Mouse (Mus musculus) kidney, adult 11 months (tissue): Measurements from ENCODE around the gene Gm10477.
"Not testable (repeated sequence)": the region's sequence is repeated elsewhere in the genome, so short reads cannot be mapped to it uniquely, and the experiment has no call there.

ENCODE experiments used
- DNase-seq: peaks from one replicate; pipeline ENCODE4 v3.0.0; 2022

Gm10477 gene

DNA sequence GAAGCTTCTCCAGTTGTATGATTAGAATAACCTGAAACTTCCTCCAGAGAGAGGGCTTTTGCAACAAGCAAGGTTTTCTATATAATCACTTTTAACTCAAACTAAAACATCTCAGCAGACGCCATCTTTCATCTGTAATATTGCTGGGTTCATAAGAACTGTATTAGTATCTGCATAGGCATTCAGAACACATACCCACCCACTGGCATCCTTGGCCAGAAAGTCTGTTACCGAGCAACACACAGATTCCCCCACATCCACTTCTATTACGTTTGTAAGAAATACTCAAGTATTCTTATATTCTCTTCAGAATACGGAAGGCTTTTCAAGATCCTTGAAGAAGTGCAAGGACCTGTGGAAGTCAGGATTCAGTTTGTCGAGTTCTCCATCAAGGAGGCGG lies at the start of gene Gm10477:
Gene Gm10477 (plus strand): TSS at position 301 of the 400 bp plus-strand sequence.
- not testable (repeated sequence) for DNase-seq

DNA sequence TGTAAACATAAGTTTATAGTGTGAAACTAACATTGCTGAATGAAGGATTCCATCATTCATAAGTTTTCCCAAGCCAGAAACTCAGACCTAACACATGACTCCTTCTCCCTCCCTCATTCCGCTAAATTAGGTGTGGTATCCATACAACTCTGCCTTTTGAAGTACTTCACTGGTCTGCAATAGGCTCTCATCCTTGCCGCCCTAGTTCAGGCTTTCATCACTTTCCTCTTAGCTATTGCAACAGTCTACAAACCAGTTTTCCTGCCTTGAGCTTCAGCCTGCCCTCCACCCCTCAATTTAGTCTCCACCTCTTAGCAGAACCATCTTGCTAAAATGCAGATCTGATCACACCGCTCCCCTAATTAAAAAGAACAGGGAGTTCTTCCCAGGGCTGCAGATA lies 47.0 kb upstream of the Gm10477 start:
- DNase-seq: no peak

DNA sequence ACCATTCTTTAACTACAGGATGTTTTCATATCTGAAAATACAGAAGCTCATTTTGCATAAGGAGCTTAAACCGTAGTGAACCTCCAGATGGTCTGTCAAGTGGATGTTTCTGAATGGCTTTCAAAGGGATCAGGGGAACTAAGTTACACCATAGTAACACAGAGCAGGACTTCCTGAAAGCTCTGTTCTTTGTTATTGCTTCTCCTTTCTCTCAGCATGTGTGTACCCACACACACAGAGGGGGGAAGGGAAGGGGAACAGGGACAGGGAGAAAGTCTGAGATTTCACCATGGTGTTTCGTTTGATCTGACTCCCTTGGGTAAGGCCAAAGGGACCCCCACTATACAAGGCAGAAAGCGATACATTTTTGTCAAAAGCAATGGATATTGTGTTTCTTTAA lies 42.6 kb upstream of the Gm10477 start:
- DNase-seq: no peak

DNA sequence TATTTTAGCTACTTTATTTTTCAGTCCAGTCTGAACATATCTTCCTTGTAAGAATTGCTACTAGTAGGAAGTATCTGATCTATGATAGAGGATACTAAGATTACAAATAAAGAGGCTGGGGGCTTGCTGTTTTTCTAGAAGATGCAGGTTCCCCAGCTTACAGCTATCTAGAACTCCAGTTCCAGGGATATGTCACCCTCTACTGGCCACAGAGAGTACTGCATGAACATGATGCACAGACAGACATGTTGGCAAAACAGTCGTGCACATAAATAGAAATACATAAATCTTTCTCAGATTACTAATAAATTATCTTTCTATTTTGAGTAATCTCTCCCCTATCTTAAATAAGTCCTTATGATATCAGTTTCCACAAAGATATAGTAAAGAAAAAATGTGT lies 34.8 kb upstream of the Gm10477 start:
- peak; percentile 36 for DNase-seq

DNA sequence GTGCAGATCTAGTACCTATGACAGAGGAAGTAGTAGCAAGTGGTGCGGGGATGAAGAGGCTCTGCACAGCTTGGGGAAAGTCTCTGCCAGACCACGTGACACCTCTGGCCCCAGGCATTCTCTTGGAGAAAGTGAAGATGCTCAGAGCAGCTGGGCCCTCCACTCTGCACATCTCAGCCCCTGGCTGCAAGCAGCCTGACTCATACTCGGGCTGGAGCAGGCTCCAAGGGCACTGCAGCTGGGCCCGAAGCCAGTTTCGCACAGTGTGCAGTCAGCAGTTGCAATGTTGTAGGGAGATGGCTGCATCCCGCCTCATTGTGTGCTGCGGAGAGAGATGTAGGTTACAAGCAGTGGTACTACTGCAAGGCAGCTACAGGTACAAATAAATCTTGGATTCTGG lies 27.3 kb upstream of the Gm10477 start:
- no peak for DNase-seq

DNA sequence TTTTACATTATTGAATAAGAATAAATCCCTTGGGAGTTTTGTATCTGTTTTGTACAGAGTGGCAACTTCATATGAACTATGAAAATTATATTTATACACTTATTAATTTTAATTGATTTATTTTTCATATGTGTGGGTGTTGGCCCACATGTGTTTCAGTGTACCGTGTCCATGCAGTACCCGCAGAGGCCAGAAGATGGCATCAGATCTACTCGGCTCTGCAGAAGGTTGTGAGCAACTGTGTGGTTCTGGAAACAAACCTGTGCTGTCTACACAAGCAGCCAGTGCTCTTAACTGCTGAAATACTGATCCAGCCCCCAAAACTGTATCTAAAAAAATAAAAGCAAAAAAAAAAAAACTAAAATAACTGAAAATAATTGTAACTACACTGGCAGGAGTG lies 6.7 kb downstream of the Gm10477 start:
- DNase-seq: peak; percentile 44

DNA sequence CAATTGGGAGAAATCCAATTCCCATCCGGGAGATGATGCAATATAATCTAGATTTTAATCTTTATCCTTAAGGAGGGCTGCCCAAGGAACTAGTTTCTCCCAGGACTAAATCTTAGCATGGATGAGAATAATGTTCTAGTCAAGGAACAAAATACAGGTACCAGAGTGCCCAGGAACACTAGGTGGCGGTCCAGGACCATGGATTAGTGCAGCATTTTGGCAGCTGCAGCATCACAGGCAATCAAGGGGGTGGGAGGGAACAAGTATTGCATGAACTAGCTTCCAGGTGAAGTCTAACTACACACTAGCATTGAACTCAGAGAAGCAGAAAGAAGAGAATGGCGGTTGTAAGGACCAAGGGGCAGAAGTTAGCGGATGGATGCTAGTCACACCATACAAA lies 12.6 kb downstream of the Gm10477 start:
- DNase-seq: peak; percentile 4

DNA sequence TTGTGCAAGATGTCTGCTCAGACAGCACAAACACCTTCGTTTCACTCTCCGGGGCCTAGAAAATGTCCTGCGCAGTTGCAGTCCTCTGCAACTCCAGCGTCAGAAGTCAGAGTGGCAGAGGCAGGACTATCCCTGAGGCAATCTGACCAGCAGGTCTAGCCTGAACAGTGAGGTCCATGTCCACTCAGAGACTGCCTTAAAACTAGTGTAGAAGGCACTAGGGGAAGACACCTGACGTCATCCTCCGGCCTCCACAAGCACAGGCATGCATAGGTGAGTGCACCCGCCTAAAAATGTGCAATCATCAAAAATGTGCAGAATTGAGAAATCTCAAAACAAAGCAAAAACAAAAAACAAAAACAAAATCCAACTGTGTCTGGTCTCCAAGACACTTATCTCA lies 25.0 kb downstream of the Gm10477 start, which contains the start of gene Gm648:
Gene Gm648 (minus strand): TSS at position 101 of the 400 bp plus-strand sequence.
- no peak for DNase-seq

DNA sequence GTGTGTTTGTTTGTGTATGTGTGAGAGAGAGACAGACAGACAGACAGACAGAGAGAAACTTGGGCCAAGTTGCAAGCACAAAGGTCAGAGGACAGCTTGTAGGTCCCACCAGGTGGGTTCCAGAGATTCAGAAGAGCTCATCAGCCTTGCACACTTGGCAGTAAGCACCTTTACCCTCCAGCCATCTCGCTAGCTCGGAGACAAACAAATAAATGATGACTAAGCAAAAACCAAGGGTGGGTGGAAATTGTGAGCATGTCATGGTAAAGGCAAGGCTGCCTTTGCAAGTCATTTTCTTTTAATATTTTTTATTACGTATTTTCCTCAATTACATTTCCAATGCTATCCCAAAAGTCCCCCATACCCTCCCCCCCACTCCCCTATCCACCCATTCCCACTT lies 29.0 kb downstream of the Gm10477 start:
- no peak for DNase-seq

DNA sequence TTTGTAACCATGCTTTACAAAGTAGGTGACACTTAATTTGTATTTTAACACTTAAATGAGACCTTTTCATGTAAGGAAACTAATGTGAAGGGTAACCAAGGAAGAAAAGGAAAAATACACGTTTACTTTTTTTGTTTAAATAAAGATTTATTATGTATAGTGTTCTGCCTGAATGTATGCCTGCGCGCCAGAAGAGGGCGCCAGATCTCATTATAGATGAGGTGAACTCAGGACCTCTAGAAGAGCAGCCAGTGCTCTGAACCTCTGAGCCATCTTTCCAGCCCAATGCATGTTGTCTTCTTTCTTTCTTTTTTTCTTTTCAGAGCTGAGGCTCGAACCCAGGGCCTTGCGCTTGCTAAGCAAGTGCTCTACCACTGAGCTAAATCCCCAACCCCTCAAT lies 47.9 kb downstream of the Gm10477 start:
- peak; percentile 3 for DNase-seq
